Mouse (Mus musculus) bone marrow, adult 2 months (tissue): ENCODE data around the gene Cd320.

Experiments
- CTCF ChIP-seq: fragments of 200-500 bp; IDR thresholded peaks from 2 replicates; pipeline ENCODE4 v1.5.1; 2011; ENCODE audit warnings: low read length, control low read depth; ENCODE audit not compliant: control insufficient read depth, insufficient read depth
- POLR2A ChIP-seq: fragments of 200-500 bp; IDR thresholded peaks from 2 replicates; pipeline ENCODE4 v1.6.1; 2011; ENCODE audit warnings: low read depth, mild to moderate bottlenecking, control low read depth, low read length, borderline replicate concordance; ENCODE audit not compliant: control insufficient read depth

- no peak for TF ChIP-seq POLR2A
- TF ChIP-seq CTCF, result no peak
Observed at GRCm38 (mm10) chr17:33825462-33825861, 17.4 kb upstream of the Cd320 start.
